Mouse (Mus musculus): ENCODE results near the gene Qsox2. TPM values are rescaled to one million over a fixed set of nuclear protein-coding genes. Genes with fewer than 3 reads are reported as not detected.

The Qsox2 gene
- polyA plus RNA-seq, 1 experiment from 2014 or later: 13.8 TPM

- peaks cover 26% of the 10 kb centered on the region for H3K27me3 ChIP-seq
- H3K9ac ChIP-seq: no peak overlapping the region
- H3K36me3 ChIP-seq: no peaks in the 10 kb centered on the region
- 58% methylated on average over 3 of the region's 3 CpGs for WGBS
- H3K4me2 ChIP-seq: no peak overlapping the region
- peaks cover 13% of the 10 kb centered on the region; the same call in 1 of the 2 replicates for H3K4me1 ChIP-seq (replicated peaks)
- no peak for ATAC-seq (ENCODE audit: low read depth)
- no peaks in the 10 kb centered on the region for H3K9me3 ChIP-seq
- no peak overlapping the region for H3K27ac ChIP-seq (replicated peaks)
- H3K4me3 ChIP-seq: no peak overlapping the region
Observed at GRCm38 (mm10) chr2:26184352-26184751, 53.0 kb downstream of the Qsox2 start.

GRCm38 (mm10) chr2:26182646-26183045, 54.7 kb downstream of the Qsox2 start:
- Histone ChIP-seq H3K27me3 (peaks cover 21% of the 10 kb centered on the region), H3K27ac (replicated peaks) (no peak overlapping the region), H3K9ac (no peak overlapping the region), H3K36me3 (no peaks in the 10 kb centered on the region), H3K4me1 (replicated peaks) (peaks cover 18% of the 10 kb centered on the region; the same call in 1 of the 2 replicates), H3K4me2 (no peak overlapping the region), H3K4me3 (no peak overlapping the region), H3K9me3 (no peaks in the 10 kb centered on the region)
- WGBS: 15% methylated on average over 6 of the region's 6 CpGs
- ATAC-seq (ENCODE audit: low read depth): peak; percentile 62; the same call in 1 of the 2 replicates

- Histone ChIP-seq H3K4me3 (no peak overlapping the region), H3K27me3 (peaks cover 17% of the 10 kb centered on the region), H3K36me3 (no peaks in the 10 kb centered on the region), H3K4me1 (replicated peaks) (peaks cover 18% of the 10 kb centered on the region), H3K9ac (no peak overlapping the region), H3K4me2 (no peak overlapping the region), H3K9me3 (no peaks in the 10 kb centered on the region), H3K27ac (replicated peaks) (no peak overlapping the region)
- no peak for ATAC-seq (ENCODE audit: low read depth)
- 23% methylated on average over 2 of the region's 2 CpGs for WGBS
Observed at GRCm38 (mm10) chr2:26177189-26177588, 60.1 kb downstream of the Qsox2 start.

GRCm38 (mm10) chr2:26176731-26177130, 60.6 kb downstream of the Qsox2 start:
- no peaks in the 10 kb centered on the region for H3K36me3 ChIP-seq
- no peaks in the 10 kb centered on the region for H3K9me3 ChIP-seq
- no peak overlapping the region for H3K4me3 ChIP-seq
- 56% methylated on average over 5 of the region's 5 CpGs for WGBS
- ATAC-seq (ENCODE audit: low read depth): no peak
- H3K27me3 ChIP-seq: peaks cover 22% of the 10 kb centered on the region
- no peak overlapping the region for H3K27ac ChIP-seq (replicated peaks)
- H3K9ac ChIP-seq: no peak overlapping the region
- H3K4me1 ChIP-seq (replicated peaks): peaks cover 15% of the 10 kb centered on the region
- no peak overlapping the region for H3K4me2 ChIP-seq

GRCm38 (mm10) chr2:26175191-26175590, 62.1 kb downstream of the Qsox2 start:
- H3K4me1 ChIP-seq (replicated peaks): peaks cover 25% of the 10 kb centered on the region
- ATAC-seq (ENCODE audit: low read depth): peak; percentile 56; the same call in 1 of the 2 replicates
- H3K36me3 ChIP-seq: no peaks in the 10 kb centered on the region
- peaks cover 23% of the 10 kb centered on the region for H3K27me3 ChIP-seq
- WGBS: 2% methylated on average over 4 of the region's 4 CpGs
- H3K9ac ChIP-seq: 0 out of 2 replicates have a peak overlapping the region, but pooled peaks have one; percentile 31
- peak overlapping the region; percentile 52; the same call in 1 of the 2 replicates for H3K27ac ChIP-seq (replicated peaks)
- no peaks in the 10 kb centered on the region for H3K9me3 ChIP-seq
- no peak overlapping the region for H3K4me2 ChIP-seq
- no peak overlapping the region for H3K4me3 ChIP-seq

- Histone ChIP-seq H3K9me3 (no peaks in the 10 kb centered on the region), H3K4me2 (no peak overlapping the region), H3K9ac (no peak overlapping the region), H3K27me3 (peaks cover 31% of the 10 kb centered on the region), H3K27ac (replicated peaks) (no peak overlapping the region), H3K4me1 (replicated peaks) (peaks cover 43% of the 10 kb centered on the region), H3K4me3 (no peak overlapping the region), H3K36me3 (no peaks in the 10 kb centered on the region)
- 90% methylated on average over 2 of the region's 2 CpGs for WGBS
- ATAC-seq (ENCODE audit: low read depth): no peak
Observed at GRCm38 (mm10) chr2:26172166-26172565, 65.2 kb downstream of the Qsox2 start.

- WGBS: 54% methylated on average over 2 of the region's 2 CpGs
- H3K9me3 ChIP-seq: no peaks in the 10 kb centered on the region
Observed at GRCm38 (mm10) chr2:26170376-26170775, 66.9 kb downstream of the Qsox2 start.

GRCm38 (mm10) chr2:26168843-26169579, 68.3 kb downstream of the Qsox2 start:
- Histone ChIP-seq H3K27ac (replicated peaks) (no peak overlapping the region), H3K9ac (no peak overlapping the region), H3K9me3 (no peaks in the 10 kb centered on the region), H3K4me1 (replicated peaks) (peaks cover 34% of the 10 kb centered on the region), H3K36me3 (no peaks in the 10 kb centered on the region), H3K4me2 (no peak overlapping the region), H3K27me3 (peaks cover 28% of the 10 kb centered on the region), H3K4me3 (no peak overlapping the region)
- ATAC-seq (ENCODE audit: low read depth): no peak
- 25% methylated on average over 11 of the region's 11 CpGs for WGBS

More at GRCm38 (mm10) chr2:26170376-26170775, 66.9 kb downstream of the Qsox2 start:
- Histone ChIP-seq H3K27me3 (peaks cover 28% of the 10 kb centered on the region), H3K27ac (replicated peaks) (no peak overlapping the region), H3K4me1 (replicated peaks) (peaks cover 39% of the 10 kb centered on the region), H3K9ac (no peak overlapping the region), H3K4me2 (no peak overlapping the region), H3K36me3 (no peaks in the 10 kb centered on the region), H3K4me3 (no peak overlapping the region)
- ATAC-seq (ENCODE audit: low read depth): no peak

GRCm38 (mm10) chr2:26166890-26167289, 70.4 kb downstream of the Qsox2 start:
- H3K4me1 ChIP-seq (replicated peaks): peaks cover 34% of the 10 kb centered on the region
- 80% methylated on average over 3 of the region's 3 CpGs for WGBS

More at GRCm38 (mm10) chr2:26166890-26167289, 70.4 kb downstream of the Qsox2 start:
- no peak overlapping the region for H3K9ac ChIP-seq
- no peak overlapping the region for H3K4me2 ChIP-seq
- H3K9me3 ChIP-seq: no peaks in the 10 kb centered on the region
- no peak overlapping the region for H3K4me3 ChIP-seq
- no peak for ATAC-seq (ENCODE audit: low read depth)
- peaks cover 15% of the 10 kb centered on the region for H3K27me3 ChIP-seq
- H3K27ac ChIP-seq (replicated peaks): no peak overlapping the region
- H3K36me3 ChIP-seq: no peaks in the 10 kb centered on the region

Other genes starting within 250 kb of the Qsox2 start
- gene Ubac1, start 215.8 kb downstream of the Qsox2 start, polyA plus RNA-seq (2015; fragmentation: Nextera tagmentation; extraction: Ambion mirVana): 116 and 124 TPM in 2 replicates
- gene Nacc2, start 114.3 kb downstream of the Qsox2 start, polyA plus RNA-seq (2015; fragmentation: Nextera tagmentation; extraction: Ambion mirVana): 18.0 and 19.2 TPM in 2 replicates
- 11.8 and 12.5 TPM in 2 replicates for gene Lhx3, start 29.2 kb downstream of the Qsox2 start, polyA plus RNA-seq (2015; fragmentation: Nextera tagmentation; extraction: Ambion mirVana)
- 0.06 and 0.08 TPM in 2 replicates for gene Ccdc187, start 57.0 kb upstream of the Qsox2 start, polyA plus RNA-seq (2015; fragmentation: Nextera tagmentation; extraction: Ambion mirVana)
- 109 and 114 TPM in 2 replicates for gene Gpsm1, start 78.0 kb upstream of the Qsox2 start, polyA plus RNA-seq (2015; fragmentation: Nextera tagmentation; extraction: Ambion mirVana)
- 30.1 and 34.2 TPM in 2 replicates for gene Dnlz, start 114.6 kb upstream of the Qsox2 start, polyA plus RNA-seq (2015; fragmentation: Nextera tagmentation; extraction: Ambion mirVana)
- 1.3 and 2.0 TPM in 2 replicates for gene Card9, start 123.4 kb upstream of the Qsox2 start, polyA plus RNA-seq (2015; fragmentation: Nextera tagmentation; extraction: Ambion mirVana)
- gene Snapc4, start 143.1 kb upstream of the Qsox2 start, polyA plus RNA-seq (2015; fragmentation: Nextera tagmentation; extraction: Ambion mirVana): 25.4 and 26.8 TPM in 2 replicates
- 158 and 164 TPM in 2 replicates for gene Entr1, start 151.8 kb upstream of the Qsox2 start, polyA plus RNA-seq (2015; fragmentation: Nextera tagmentation; extraction: Ambion mirVana)
- 96.5 and 97.6 TPM in 2 replicates for gene Pmpca, start 151.8 kb upstream of the Qsox2 start, polyA plus RNA-seq (2015; fragmentation: Nextera tagmentation; extraction: Ambion mirVana)
- gene Inpp5e, start 171.7 kb upstream of the Qsox2 start, polyA plus RNA-seq (2015; fragmentation: Nextera tagmentation; extraction: Ambion mirVana): 24.6 and 25.5 TPM in 2 replicates
- 18.4 and 20.7 TPM in 2 replicates for gene Sec16a, start 207.7 kb upstream of the Qsox2 start, polyA plus RNA-seq (2015; fragmentation: Nextera tagmentation; extraction: Ambion mirVana)

Data from neural tube, embryonic 13.5 days (tissue).